Mouse (Mus musculus): ENCODE results near the gene Otx1.

DNA sequence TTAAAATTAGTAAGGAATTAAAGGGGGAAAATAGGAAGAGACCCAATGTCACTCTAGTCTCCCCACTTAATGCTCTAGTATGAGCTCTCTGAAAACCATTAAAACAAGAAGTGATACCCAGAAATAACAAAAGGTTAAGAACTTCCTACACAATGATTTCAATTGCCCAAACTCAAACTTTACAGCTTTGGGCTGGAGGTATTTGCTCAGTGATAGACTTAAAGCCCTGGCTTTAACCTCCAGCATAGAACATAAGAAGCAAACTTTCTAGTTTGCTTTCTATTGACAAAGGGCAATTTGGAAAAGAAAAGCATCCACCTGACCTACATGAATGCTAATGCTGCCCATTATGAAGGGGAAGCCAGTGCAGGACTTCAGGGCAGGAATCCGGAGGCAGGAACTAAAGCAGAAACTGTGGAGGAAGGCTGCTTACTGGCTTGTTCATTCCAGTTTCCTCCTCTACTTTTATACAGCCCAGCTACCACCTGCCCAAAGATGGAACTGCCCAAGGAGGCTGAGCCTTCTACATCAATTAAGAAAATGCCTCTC lies 14.2 kb downstream of the Otx1 start:
- no peak for TF ChIP-seq POLR2A (IDR thresholded peaks at IDR 0.05; ENCODE audit: borderline replicate concordance, low read depth, low read length)
- TF ChIP-seq CTCF (IDR thresholded peaks at IDR 0.05; ENCODE audit: low read depth, low read length), result no peak

Data from bone marrow macrophage, adult 2 months (primary cell).